Mouse (Mus musculus) heart, embryonic 14.5 days (tissue): ENCODE measurements around the gene Zc2hc1c. TPM values are rescaled to one million over a fixed set of nuclear protein-coding genes. Genes with fewer than 3 reads are reported as not detected.

Source experiments
- microRNA-seq: library from miRNA; unstranded; fragments of <30 nt; microRNA quantifications from one replicate; pipeline ENCODE4, GENCODE M21; 2016
- polyA plus RNA-seq: library from polyadenylated mRNA; unstranded; fragments of >200 nt; fragmentation: Nextera tagmentation; extraction: Ambion mirVana; gene quantifications from 2 replicates; pipeline ENCODE4 v1.2.1, GENCODE M21; 2014

Gene Zc2hc1c
- polyA plus RNA-seq, 1 experiment from 2014 or later, result 1.1 TPM

Small RNA genes lying within 50 kb of the gene (microRNA-seq; reads per million reads assigned to microRNA genes)
- gene Mir6938, result not detected

Other genes starting within 250 kb of the Zc2hc1c start
- 1.9 and 2.9 TPM in 2 replicates for gene Prox2, start 177.8 kb upstream of the Zc2hc1c start, polyA plus RNA-seq
- 197 and 203 TPM in 2 replicates for gene Dlst, start 177.8 kb upstream of the Zc2hc1c start, polyA plus RNA-seq
- gene Rps6kl1, start 137.3 kb upstream of the Zc2hc1c start, polyA plus RNA-seq, result 0.77 and 1.1 TPM in 2 replicates
- gene Pgf, start 110.8 kb upstream of the Zc2hc1c start, polyA plus RNA-seq, result 8.9 and 10.6 TPM in 2 replicates
- gene Eif2b2, start 69.1 kb upstream of the Zc2hc1c start, polyA plus RNA-seq, result 49.7 and 60.0 TPM in 2 replicates
- 6.2 and 7.6 TPM in 2 replicates for gene Mlh3, start 18.0 kb upstream of the Zc2hc1c start, polyA plus RNA-seq
- 70.0 and 79.7 TPM in 2 replicates for gene Acyp1, start 153 bp upstream of the Zc2hc1c start, polyA plus RNA-seq
- gene Nek9, start 50.8 kb downstream of the Zc2hc1c start, polyA plus RNA-seq, result 16.8 and 17.3 TPM in 2 replicates
- 281 and 320 TPM in 2 replicates for gene Tmed10, start 86.3 kb downstream of the Zc2hc1c start, polyA plus RNA-seq
- 3.8 and 4.0 TPM in 2 replicates for gene Fos, start 185.3 kb downstream of the Zc2hc1c start, polyA plus RNA-seq